Mouse (Mus musculus) embryonic fibroblast, embryonic 13.5 days (primary cell): ENCODE data around the gene A930004D18Rik. TPM values are rescaled to one million over a fixed set of nuclear protein-coding genes. Genes with fewer than 3 reads are reported as not detected.
A peak's percentile ranks its signal among the peaks of the same experiment; 100 is the strongest.

ENCODE experiments used
- H3K27ac ChIP-seq: 2 replicates; pipeline ENCODE4 v1.5.1; 2012; ENCODE audit warnings: low read length, control low read depth, inconsistent platforms; ENCODE audit not compliant: insufficient read depth
- H3K4me1 ChIP-seq: 2 replicates; pipeline ENCODE4 v1.6.1; 2011; ENCODE audit warnings: low read length; ENCODE audit not compliant: control insufficient read depth, insufficient read depth
- H3K4me3 ChIP-seq: 2 replicates; pipeline ENCODE4 v1.5.1; 2011; ENCODE audit warnings: mild to moderate bottlenecking, control low read depth, low read length; ENCODE audit not compliant: insufficient read depth
- CTCF ChIP-seq: IDR thresholded peaks from 2 replicates; pipeline ENCODE4 v1.5.1; 2011; ENCODE audit warnings: mild to moderate bottlenecking, control low read depth, low read length, moderate library complexity, borderline replicate concordance; ENCODE audit not compliant: insufficient read depth
- POLR2A ChIP-seq: IDR thresholded peaks from 2 replicates; pipeline ENCODE4 v1.6.1; 2011; ENCODE audit warnings: low read depth, mild to moderate bottlenecking, control low read depth, low read length, moderate library complexity
- polyA plus RNA-seq: library from polyadenylated mRNA; stranded (reverse); fragments of >200 nt; gene quantifications from 2 replicates; pipeline ENCODE4 v1.2.4, GENCODE M21; 2011; ENCODE audit warnings: low read depth; ENCODE audit not compliant: missing spikeins, insufficient read length

Gene A930004D18Rik
- polyA plus RNA-seq, 1 experiment, result 8.6 TPM

- TF ChIP-seq POLR2A (peak; percentile 69), CTCF (peak; percentile 64; the same call in 1 of the 2 replicates)
- H3K4me1 ChIP-seq, result no peaks in the 10 kb centered on the region
- H3K4me3 ChIP-seq, result peak overlapping the region; percentile 48
- H3K27ac ChIP-seq, result peak overlapping the region; percentile 86
Observed at GRCm38 (mm10) chr2:18027448-18028139, 9.9 kb downstream of the A930004D18Rik start.

GRCm38 (mm10) chr2:18026116-18026947 is 11.2 kb downstream of the A930004D18Rik start:
- Histone ChIP-seq H3K27ac (no peak overlapping the region), H3K4me3 (peak overlapping the region; percentile 22), H3K4me1 (no peaks in the 10 kb centered on the region)
- TF ChIP-seq POLR2A (no peak), CTCF (no peak)

DNA sequence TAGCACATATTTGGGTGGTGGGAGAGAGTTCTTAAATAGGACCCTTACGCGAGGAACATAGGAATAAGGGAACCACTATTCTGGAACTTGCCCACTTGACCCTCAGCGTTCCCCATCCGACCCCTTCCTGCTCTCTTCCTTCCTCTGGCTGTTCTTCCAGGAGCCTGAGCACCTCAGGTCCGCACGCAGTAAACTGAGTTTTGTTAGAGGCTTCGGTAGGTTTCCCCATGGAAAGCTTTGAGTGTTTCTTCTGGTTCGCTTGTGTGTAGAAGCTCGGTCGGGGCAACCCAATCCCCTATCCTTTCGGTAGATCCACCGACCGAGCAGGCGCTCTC is 11.8 kb downstream of the A930004D18Rik start:
- Histone ChIP-seq H3K4me3 (peak overlapping the region; percentile 22), H3K4me1 (no peaks in the 10 kb centered on the region), H3K27ac (no peak overlapping the region)
- TF ChIP-seq CTCF (no peak), POLR2A (0 out of 2 replicates have a peak, but pooled peaks have one; percentile 6)

DNA sequence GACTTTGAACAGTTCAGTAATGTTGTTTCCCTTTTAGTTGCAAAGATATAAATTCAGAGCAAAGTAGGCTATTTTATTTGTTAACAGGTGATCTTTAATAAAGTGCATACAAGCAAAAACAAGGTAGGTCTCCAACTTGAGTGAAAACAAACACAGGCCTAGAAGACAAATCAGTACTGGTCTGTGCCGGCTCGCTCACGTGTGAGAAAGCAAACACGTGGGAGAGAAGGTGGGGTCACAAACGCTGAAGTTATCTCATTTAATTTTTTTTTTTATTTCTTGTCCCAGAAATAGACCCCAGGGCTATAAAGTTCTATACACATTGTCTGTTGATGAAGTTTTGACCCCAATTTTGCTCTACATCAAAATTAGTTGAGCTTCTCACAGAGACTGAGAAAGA is 12.4 kb downstream of the A930004D18Rik start:
- no peak overlapping the region for H3K27ac ChIP-seq
- H3K4me3 ChIP-seq, result no peak overlapping the region
- H3K4me1 ChIP-seq, result no peaks in the 10 kb centered on the region
- no peak for TF ChIP-seq CTCF

- H3K27ac ChIP-seq, result no peak overlapping the region
- no peaks in the 10 kb centered on the region for H3K4me1 ChIP-seq
- H3K4me3 ChIP-seq, result no peak overlapping the region
- TF ChIP-seq POLR2A (no peak), CTCF (no peak)
Observed at GRCm38 (mm10) chr2:18022886-18023285, 14.7 kb downstream of the A930004D18Rik start.

GRCm38 (mm10) chr2:18019122-18019521 is 18.4 kb downstream of the A930004D18Rik start:
- Histone ChIP-seq H3K4me1 (no peaks in the 10 kb centered on the region), H3K4me3 (no peak overlapping the region), H3K27ac (no peak overlapping the region)
- no peak for TF ChIP-seq CTCF
- TF ChIP-seq POLR2A, result no peak

DNA sequence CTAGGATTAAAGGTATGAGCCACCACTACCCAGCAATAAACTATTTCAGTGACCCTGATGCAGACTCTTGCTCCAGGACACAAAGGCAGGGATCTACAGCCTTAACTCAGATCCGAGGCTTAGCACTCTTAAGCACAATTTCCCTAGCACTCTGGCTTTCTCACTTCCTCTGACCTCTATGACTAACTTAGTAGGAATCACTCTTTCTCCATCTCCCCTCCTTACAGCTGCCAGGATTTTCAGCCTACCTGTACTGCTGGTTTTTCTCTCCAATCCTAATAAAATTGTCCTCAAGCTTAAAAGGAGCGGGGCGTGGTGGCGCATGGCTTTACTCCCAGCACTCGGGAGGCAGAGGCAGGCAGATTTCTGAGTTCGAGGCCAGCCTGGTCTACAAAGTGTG is 20.2 kb downstream of the A930004D18Rik start:
- Histone ChIP-seq H3K4me3 (no peak overlapping the region), H3K4me1 (no peaks in the 10 kb centered on the region)
- no peak for TF ChIP-seq POLR2A
- TF ChIP-seq CTCF, result no peak

DNA sequence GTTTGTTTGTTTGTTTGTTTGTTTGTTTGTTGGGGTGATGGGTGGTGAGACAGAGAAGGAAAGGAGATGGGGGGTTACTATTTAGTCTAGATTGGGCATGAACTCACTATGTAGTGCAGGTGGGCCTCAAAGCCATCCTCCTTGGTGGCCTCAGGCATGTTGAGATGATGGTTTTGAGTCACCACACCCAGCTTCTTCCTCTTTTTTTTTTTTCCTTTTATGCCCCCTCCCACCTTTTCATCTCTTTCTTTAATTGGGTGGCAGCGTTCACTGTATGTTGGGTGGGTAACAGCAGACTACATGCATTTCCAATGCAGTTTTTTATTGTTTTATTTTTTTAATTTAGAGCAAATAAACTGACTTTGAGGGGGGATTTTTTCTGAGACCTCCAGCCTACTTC is 20.9 kb downstream of the A930004D18Rik start:
- H3K4me3 ChIP-seq, result no peak overlapping the region
- TF ChIP-seq POLR2A, result no peak
- TF ChIP-seq CTCF, result no peak
- no peak overlapping the region for H3K27ac ChIP-seq
- H3K4me1 ChIP-seq, result no peaks in the 10 kb centered on the region

More for the DNA sequence above, 20.2 kb downstream of the A930004D18Rik start:
- no peak overlapping the region for H3K27ac ChIP-seq

DNA sequence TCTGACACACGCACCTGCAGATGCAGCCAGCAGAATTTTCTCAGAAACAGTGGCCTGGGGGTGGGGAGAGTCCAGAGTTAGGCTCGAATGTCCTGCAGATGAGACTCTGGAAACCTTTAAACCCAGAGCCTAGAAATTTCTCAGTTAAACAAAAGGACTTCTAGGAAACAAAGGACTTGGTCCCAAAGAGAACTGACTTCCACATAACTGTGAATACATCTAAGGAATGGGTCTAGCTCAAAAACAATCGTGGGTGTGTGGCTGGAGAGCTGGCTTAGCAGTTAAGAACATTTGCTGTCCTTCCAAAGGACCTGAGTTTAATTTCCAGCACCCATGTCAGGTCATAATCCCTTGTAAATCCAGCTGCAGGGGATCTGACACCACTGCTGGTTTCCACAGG is 22.0 kb downstream of the A930004D18Rik start:
- TF ChIP-seq CTCF, result no peak
- no peak for TF ChIP-seq POLR2A
- H3K4me1 ChIP-seq, result no peaks in the 10 kb centered on the region
- no peak overlapping the region for H3K4me3 ChIP-seq
- no peak overlapping the region for H3K27ac ChIP-seq

- TF ChIP-seq POLR2A (no peak), CTCF (no peak)
- Histone ChIP-seq H3K4me3 (no peak overlapping the region), H3K4me1 (no peaks in the 10 kb centered on the region), H3K27ac (no peak overlapping the region)
Observed at GRCm38 (mm10) chr2:18012866-18013265, 24.7 kb downstream of the A930004D18Rik start.

- H3K4me1 ChIP-seq, result no peaks in the 10 kb centered on the region
- H3K27ac ChIP-seq, result no peak overlapping the region
- no peak overlapping the region for H3K4me3 ChIP-seq
- no peak for TF ChIP-seq POLR2A
- TF ChIP-seq CTCF, result no peak
Observed at GRCm38 (mm10) chr2:18011226-18011625, 26.3 kb downstream of the A930004D18Rik start.
